Mouse (Mus musculus) limb, embryonic 14.5 days (tissue): ENCODE measurements around the gene Bcr. TPM values are rescaled to one million over a fixed set of nuclear protein-coding genes. Genes with fewer than 3 reads are reported as not detected.

Source experiments
- ATAC-seq: fragments of 200-750 bp; cut with Nextera tagmentation; 2 replicates; pipeline ENCODE4 v1.8.0; 2017; ENCODE audit warnings: low read depth, moderate number of reproducible peaks, moderate TSS enrichment; ENCODE audit not compliant: low FRiP score
- DNase-seq: peaks from one replicate; pipeline ENCODE4 v3.0.0-alpha.2; 2015; ENCODE audit warnings: low spot score
- H3K27ac ChIP-seq: fragments of 300-500 bp; sonication (generic); replicated peaks from 2 replicates; pipeline ENCODE4 v1.5.1; 2014; ENCODE audit warnings: low read depth, mild to moderate bottlenecking, low read length, moderate library complexity, mixed read lengths
- H3K27me3 ChIP-seq: fragments of 300-500 bp; sonication (generic); 2 replicates; pipeline ENCODE4 v1.6.1; 2014; ENCODE audit warnings: low read length, mixed read lengths; ENCODE audit not compliant: control insufficient read depth, insufficient read depth
- H3K36me3 ChIP-seq: fragments of 300-500 bp; sonication (generic); 2 replicates; pipeline ENCODE4 v1.6.1; 2014; ENCODE audit warnings: mild to moderate bottlenecking, low read length, moderate library complexity, mixed read lengths; ENCODE audit not compliant: control insufficient read depth, insufficient read depth
- H3K4me1 ChIP-seq: fragments of 300-500 bp; sonication (generic); 2 replicates; pipeline ENCODE4 v1.6.1; 2014; ENCODE audit warnings: antibody characterized with exemption, low read length, mixed read lengths; ENCODE audit not compliant: control insufficient read depth, insufficient read depth
- H3K4me2 ChIP-seq: fragments of 300-500 bp; sonication (generic); replicated peaks from 2 replicates; pipeline ENCODE4 v1.6.1; 2014; ENCODE audit warnings: low read depth, mild to moderate bottlenecking, low read length, moderate library complexity; ENCODE audit not compliant: severe bottlenecking
- H3K4me3 ChIP-seq: fragments of 300-500 bp; sonication (generic); replicated peaks from 2 replicates; pipeline ENCODE4 v1.5.1; 2014; ENCODE audit warnings: low read length
- H3K9ac ChIP-seq: fragments of 300-500 bp; sonication (generic); 2 replicates; pipeline ENCODE4 v1.6.1; 2014; ENCODE audit warnings: mild to moderate bottlenecking, low read depth, low read length, moderate library complexity; ENCODE audit not compliant: severe bottlenecking
- H3K9me3 ChIP-seq: fragments of 300-500 bp; sonication (generic); 2 replicates; pipeline ENCODE4 v1.6.1; 2016; ENCODE audit warnings: low read length; ENCODE audit not compliant: control insufficient read depth
- POLR2A ChIP-seq: fragments of 200-500 bp; IDR thresholded peaks from 2 replicates; pipeline ENCODE4 v1.8.0; 2012; ENCODE audit warnings: inconsistent platforms, mild to moderate bottlenecking, moderate library complexity, borderline replicate concordance; ENCODE audit not compliant: insufficient read depth, insufficient read length; ENCODE audit errors: extremely low read depth
- WGBS: fragments of 180-500 bp; shearing (Covaris S2); extraction: QIAGEN DNeasy Blood & Tissue Kit; methylation state at CpG from one replicate; pipeline ENCODE4 v1.1.7; 2014; 5-methylcytosine and 5-hydroxymethylcytosine counted together
- polyA plus RNA-seq, 2 experiments: library from polyadenylated mRNA; depleted of rRNA in 1 of 2; stranded (reverse) in 1 of 2; unstranded in 1 of 2; fragments of >200 nt; fragmentation: Nextera tagmentation in 1 of 2; extraction: Ambion mirVana in 1 of 2; gene quantifications; 2 replicates each; pipeline versions ENCODE4 v1.2.1 to v1.2.3; 2012 to 2014

The Bcr gene
- polyA plus RNA-seq, 2 experiments, result 10.0 to 26.8 TPM

DNA sequence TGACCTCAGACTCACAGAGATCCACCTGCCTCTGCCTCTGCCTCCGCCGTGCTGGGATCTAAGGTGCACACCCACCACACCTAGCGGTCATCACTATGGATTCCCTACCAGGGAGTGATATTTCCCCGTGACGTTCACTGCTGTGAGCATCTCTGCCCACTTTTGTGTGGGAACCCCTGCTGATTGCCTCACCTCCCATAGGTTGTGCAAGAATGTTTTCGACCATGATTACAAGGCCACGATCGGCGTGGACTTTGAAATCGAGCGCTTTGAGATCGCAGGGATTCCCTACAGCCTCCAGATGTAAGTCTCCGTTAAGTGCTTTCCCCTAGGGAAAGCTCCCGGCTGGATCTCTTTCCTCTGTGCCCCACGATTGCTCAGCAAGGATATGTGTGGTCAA is 14.6 kb upstream of the Bcr start:
- 91% methylated on average over 15 of the region's 15 CpGs for WGBS
- H3K4me2 ChIP-seq, result no peak overlapping the region
- H3K36me3 ChIP-seq, result peaks cover 14% of the 10 kb centered on the region; the same call in 1 of the 2 replicates
- no peaks in the 10 kb centered on the region for H3K9me3 ChIP-seq
- no peak overlapping the region for H3K9ac ChIP-seq
- no peaks in the 10 kb centered on the region for H3K4me1 ChIP-seq
- DNase-seq (no peak), ATAC-seq (no peak)
- no peaks in the 10 kb centered on the region for H3K27me3 ChIP-seq
- no peak overlapping the region for H3K4me3 ChIP-seq
- no peak for TF ChIP-seq POLR2A
- H3K27ac ChIP-seq, result no peak overlapping the region

DNA sequence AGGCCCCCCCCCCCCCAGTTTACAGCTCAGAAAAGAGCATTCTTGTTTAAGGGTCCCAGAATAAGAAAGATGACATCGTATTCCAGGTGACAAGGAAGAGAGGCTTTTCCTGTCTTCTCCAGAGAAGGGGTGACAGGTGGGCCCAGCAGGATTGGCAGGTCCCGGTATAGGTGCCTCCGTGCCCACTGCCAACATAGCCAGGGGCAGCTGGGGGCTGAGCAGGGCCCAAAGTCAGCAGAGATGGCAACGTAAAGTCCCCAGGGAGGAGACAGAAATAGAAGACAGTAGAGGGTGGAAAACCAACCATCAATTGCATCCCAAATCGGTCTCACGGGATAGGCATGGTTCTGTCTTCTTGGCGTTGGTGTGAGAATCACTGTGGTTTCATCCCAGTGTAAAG is 11.7 kb upstream of the Bcr start:
- H3K4me1 ChIP-seq, result no peaks in the 10 kb centered on the region
- no peak overlapping the region for H3K27ac ChIP-seq
- ATAC-seq (no peak), DNase-seq (no peak)
- H3K4me2 ChIP-seq, result no peak overlapping the region
- H3K27me3 ChIP-seq, result no peaks in the 10 kb centered on the region
- peaks cover 7% of the 10 kb centered on the region; the same call in 1 of the 2 replicates for H3K36me3 ChIP-seq
- H3K4me3 ChIP-seq, result no peak overlapping the region
- WGBS, result 97% methylated on average over 7 of the region's 7 CpGs
- H3K9ac ChIP-seq, result no peak overlapping the region
- no peaks in the 10 kb centered on the region for H3K9me3 ChIP-seq
- TF ChIP-seq POLR2A, result no peak

DNA sequence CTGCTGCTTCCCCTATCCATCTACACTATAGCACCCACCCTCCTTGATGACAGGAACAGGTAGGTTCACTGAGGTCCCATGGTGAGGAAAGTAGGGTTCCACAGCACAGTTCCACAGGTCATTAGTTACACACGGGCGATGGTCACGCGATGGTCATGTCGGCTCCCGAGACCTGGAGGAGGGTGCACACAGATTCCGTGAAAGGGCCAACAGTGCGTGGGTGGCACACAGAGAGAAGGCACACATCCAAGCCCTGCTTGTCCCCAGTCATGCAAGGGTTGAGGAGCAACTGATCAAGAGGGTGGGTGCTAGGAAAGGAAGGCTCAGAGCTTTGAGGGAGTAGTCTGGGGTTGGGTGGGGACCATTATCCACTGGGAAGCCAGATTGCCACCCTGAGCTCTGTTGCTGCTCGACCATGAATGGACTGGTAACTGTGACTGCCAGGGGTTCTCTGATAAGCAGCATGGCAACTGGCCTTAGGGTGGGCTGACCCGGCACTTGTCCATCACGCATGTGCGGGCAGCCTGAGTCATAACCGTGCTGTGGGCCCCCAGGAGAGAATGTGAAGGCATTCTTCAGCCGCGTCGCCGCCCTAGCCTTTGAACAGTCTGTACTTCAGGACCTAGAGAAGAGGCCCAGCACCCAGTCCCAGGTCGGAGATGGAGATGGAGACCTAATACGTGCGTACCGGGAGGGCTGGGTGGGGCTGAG is 8.9 kb upstream of the Bcr start:
- H3K4me3 ChIP-seq, result no peak overlapping the region
- DNase-seq (no peak), ATAC-seq (no peak)
- H3K9me3 ChIP-seq, result no peaks in the 10 kb centered on the region
- no peak overlapping the region for H3K4me2 ChIP-seq
- 92% methylated on average over 21 of the region's 21 CpGs for WGBS
- H3K9ac ChIP-seq, result no peak overlapping the region
- H3K4me1 ChIP-seq, result no peaks in the 10 kb centered on the region
- H3K27me3 ChIP-seq, result no peaks in the 10 kb centered on the region
- no peak overlapping the region for H3K27ac ChIP-seq
- H3K36me3 ChIP-seq, result no peaks in the 10 kb centered on the region
- no peak for TF ChIP-seq POLR2A

DNA sequence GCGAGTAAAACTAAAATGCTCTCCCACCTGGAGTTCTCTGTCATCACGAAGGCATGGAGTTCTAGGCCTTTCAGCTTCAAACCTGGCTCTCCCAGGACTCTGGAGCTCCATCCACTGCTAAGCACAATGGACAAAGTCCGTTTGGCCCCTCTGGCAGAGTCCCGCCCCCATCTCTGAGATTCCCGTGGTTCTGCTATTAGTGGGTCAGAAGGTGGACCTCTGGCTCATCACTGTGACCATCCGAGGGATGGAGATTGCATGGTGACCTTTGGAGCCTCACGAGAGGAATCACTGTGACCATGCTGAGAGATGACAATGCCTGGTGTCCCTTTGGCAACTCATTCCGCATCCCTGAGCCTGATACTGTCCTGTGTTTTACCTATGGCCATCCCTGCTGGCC is 7.5 kb upstream of the Bcr start:
- no peak for TF ChIP-seq POLR2A
- H3K4me3 ChIP-seq, result no peak overlapping the region
- no peak overlapping the region for H3K27ac ChIP-seq
- 81% methylated on average over 8 of the region's 8 CpGs for WGBS
- no peak for ATAC-seq
- H3K27me3 ChIP-seq, result no peaks in the 10 kb centered on the region
- H3K9ac ChIP-seq, result no peak overlapping the region
- no peaks in the 10 kb centered on the region for H3K4me1 ChIP-seq
- no peaks in the 10 kb centered on the region for H3K36me3 ChIP-seq
- no peak for DNase-seq
- no peaks in the 10 kb centered on the region for H3K9me3 ChIP-seq
- H3K4me2 ChIP-seq, result no peak overlapping the region

DNA sequence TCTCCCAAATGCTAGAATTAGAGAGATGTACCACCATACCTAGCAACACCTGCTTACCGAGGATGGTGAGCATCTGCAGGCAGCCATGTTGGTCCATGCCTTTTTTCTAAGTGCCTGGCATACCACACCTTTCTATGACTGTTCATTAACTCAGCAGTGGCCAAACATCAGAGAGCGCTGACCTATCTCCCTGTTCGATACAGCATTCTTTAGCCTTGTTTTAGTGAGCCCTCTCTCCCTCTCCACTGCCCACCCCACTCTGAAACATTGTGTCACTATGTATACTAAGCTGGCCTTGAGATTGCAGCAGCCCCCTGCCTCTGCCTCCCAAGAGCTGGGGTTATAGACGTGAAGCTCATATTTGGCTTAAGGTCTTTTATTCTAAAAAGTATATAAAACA is 6.7 kb upstream of the Bcr start:
- Histone ChIP-seq H3K4me1 (no peaks in the 10 kb centered on the region), H3K27ac (no peak overlapping the region), H3K9me3 (no peaks in the 10 kb centered on the region), H3K4me2 (no peak overlapping the region), H3K9ac (no peak overlapping the region), H3K4me3 (no peak overlapping the region), H3K36me3 (no peaks in the 10 kb centered on the region), H3K27me3 (no peaks in the 10 kb centered on the region)
- TF ChIP-seq POLR2A, result no peak
- DNase-seq (no peak), ATAC-seq (no peak)
- WGBS, result 81% methylated on average over 4 of the region's 4 CpGs
